Mouse (Mus musculus): ENCODE results near the gene Camta2.

- TF ChIP-seq CTCF (IDR thresholded peaks at IDR 0.05) (no peak), EP300 (IDR thresholded peaks at IDR 0.05; ENCODE audit: insufficient read depth, low read depth, low read length) (no peak)
Observed at GRCm38 (mm10) chr11:70674501-70674900, 13.4 kb downstream of the Camta2 start.
